Mouse (Mus musculus) MEL (cell line): ENCODE data around the gene Pgpep1l.

Experiments used
- BHLHE40 ChIP-seq: IDR thresholded peaks from 2 replicates; pipeline ENCODE4 v1.6.1; 2012; ENCODE audit warnings: low read depth, mild to moderate bottlenecking, inconsistent platforms, low read length, improper control_type of control experiment, borderline replicate concordance
- CTCF ChIP-seq, 3 experiments: IDR thresholded peaks in 2 of 3; conservative IDR thresholded peaks in 1 of 3; 2 replicates each; pipeline ENCODE4 v1.5.1; 2011 to 2012; ENCODE audit warnings: low read length in 3 of 3, low read depth in 2 of 3, mild to moderate bottlenecking in 2 of 3, improper control_type of control experiment in 1 of 3, inconsistent platforms in 1 of 3, mixed read lengths in 1 of 3, moderate library complexity in 1 of 3; ENCODE audit not compliant: control insufficient read depth in 1 of 3, insufficient read depth in 1 of 3, poor library complexity in 1 of 3, severe bottlenecking in 1 of 3
- E2F4 ChIP-seq: IDR thresholded peaks from 2 replicates; pipeline ENCODE4 v1.6.1; 2011; ENCODE audit warnings: low read depth, low read length, improper control_type of control experiment, borderline replicate concordance
- EP300 ChIP-seq, 2 experiments: IDR thresholded peaks; 2 replicates each; pipeline ENCODE4 v1.6.1; 2011; ENCODE audit warnings: improper control_type of control experiment in 2 of 2, low read length in 2 of 2, low read depth in 1 of 2, mild to moderate bottlenecking in 1 of 2
- GATA1 ChIP-seq: IDR thresholded peaks from 2 replicates; pipeline ENCODE4 v1.6.1; 2011; ENCODE audit warnings: low read depth, low read length, improper control_type of control experiment
- HCFC1 ChIP-seq: IDR thresholded peaks from 2 replicates; pipeline ENCODE4 v1.6.1; 2012; ENCODE audit warnings: low read depth, mild to moderate bottlenecking, inconsistent platforms, low read length, improper control_type of control experiment, moderate library complexity
- MAX ChIP-seq: IDR thresholded peaks from 2 replicates; pipeline ENCODE4 v1.6.1; 2011; ENCODE audit warnings: low read length, improper control_type of control experiment
- POLR2A ChIP-seq, 2 experiments: IDR thresholded peaks; 2 replicates each; pipeline ENCODE4 v1.6.1; 2011 to 2012; ENCODE audit warnings: low read length in 2 of 2, mild to moderate bottlenecking in 2 of 2, control low read depth in 1 of 2, improper control_type of control experiment in 1 of 2, low read depth in 1 of 2, moderate library complexity in 1 of 2; ENCODE audit not compliant: control insufficient read depth in 1 of 2, insufficient read depth in 1 of 2, poor library complexity in 1 of 2
- TAL1 ChIP-seq: IDR thresholded peaks from 2 replicates; pipeline ENCODE4 v1.6.1; 2012; ENCODE audit warnings: mild to moderate bottlenecking, inconsistent platforms, low read length, moderate library complexity, mixed read lengths
- TBP ChIP-seq: IDR thresholded peaks from 2 replicates; pipeline ENCODE4 v1.8.0; 2011; ENCODE audit warnings: low read depth, low read length, improper control_type of control experiment
- USF1 ChIP-seq: IDR thresholded peaks from 2 replicates; pipeline ENCODE4 v1.6.1; 2014; ENCODE audit warnings: low read depth, mild to moderate bottlenecking, inconsistent platforms, low read length, improper control_type of control experiment, moderate library complexity
- ZKSCAN1 ChIP-seq: IDR thresholded peaks from 2 replicates; pipeline ENCODE4 v1.6.1; 2012; ENCODE audit warnings: low read depth, mild to moderate bottlenecking, inconsistent platforms, low read length, improper control_type of control experiment, moderate library complexity
- ZNF384 ChIP-seq: IDR thresholded peaks from 2 replicates; pipeline ENCODE4 v1.6.1; 2012; ENCODE audit warnings: low read depth, mild to moderate bottlenecking, inconsistent platforms, low read length, improper control_type of control experiment

GRCm38 (mm10) chr7:68225427-68226054, 38.5 kb downstream of the Pgpep1l start:
- TF ChIP-seq E2F4 (no peak), CTCF (IDR thresholded peaks at IDR 0.05 in 2 of 3, conservative IDR thresholded peaks at IDR 0.05 in 1 of 3; ENCODE audit: control insufficient read depth in 1 of 3, insufficient read depth in 1 of 3, low read depth in 2 of 3, low read length in 3 of 3, poor library complexity in 1 of 3, severe bottlenecking in 1 of 3) (no peak), MAX (no peak), HCFC1 (no peak), POLR2A (IDR thresholded peaks at IDR 0.05; ENCODE audit: control insufficient read depth in 1 of 2, insufficient read depth in 1 of 2, low read depth in 1 of 2, low read length in 2 of 2, poor library complexity in 1 of 2) (no peak), GATA1 (peak; percentile 56), TBP (no peak), TAL1 (peak; percentile 12; the same call in 1 of the 2 replicates), BHLHE40 (no peak), ZNF384 (no peak), USF1 (no peak), ZKSCAN1 (no peak), EP300 (IDR thresholded peaks at IDR 0.05; ENCODE audit: low read depth in 1 of 2, low read length in 2 of 2) (peak in 1 of 2 experiments; percentile 52; a peak in 1 of 4 replicates)
